Mouse (Mus musculus) forebrain, postnatal 0 days (tissue): ENCODE measurements at regions not wholly inside any gene's neighbourhood (a gene's known extent, or its start where the extent isn't known, plus 50 kb on each side); places are given as distances from the start of the nearest gene placed in this dataset.

ENCODE experiments used
- ATAC-seq: fragments of 200-750 bp; cut with Nextera tagmentation; 2 replicates; pipeline ENCODE4 v1.8.0; 2017; ENCODE audit warnings: mild to moderate bottlenecking, moderate library complexity
- DNase-seq: peaks from one replicate; pipeline ENCODE4 v3.0.0-alpha.2; 2015
- H3K27ac ChIP-seq: fragments of 300-500 bp; sonication (generic); 2 replicates; pipeline ENCODE4 v1.5.1; 2014; ENCODE audit warnings: low read depth, mild to moderate bottlenecking, antibody characterized with exemption, low read length, moderate library complexity, mixed read lengths
- H3K27me3 ChIP-seq: fragments of 300-500 bp; sonication (generic); 2 replicates; pipeline ENCODE4 v1.6.1; 2014; ENCODE audit warnings: mild to moderate bottlenecking, low read length, mixed read lengths; ENCODE audit not compliant: insufficient read depth
- H3K36me3 ChIP-seq: fragments of 300-500 bp; sonication (generic); 2 replicates; pipeline ENCODE4 v1.6.1; 2014; ENCODE audit warnings: mild to moderate bottlenecking, moderate library complexity; ENCODE audit not compliant: insufficient read depth
- H3K4me1 ChIP-seq: fragments of 300-500 bp; sonication (generic); 2 replicates; pipeline ENCODE4 v1.6.1; 2014; ENCODE audit warnings: antibody characterized with exemption; ENCODE audit not compliant: insufficient read depth
- H3K4me2 ChIP-seq: fragments of 300-500 bp; sonication (generic); 2 replicates; pipeline ENCODE4 v1.6.1; 2014; ENCODE audit warnings: low read depth, mild to moderate bottlenecking, moderate library complexity
- H3K4me3 ChIP-seq: fragments of 300-500 bp; sonication (generic); 2 replicates; pipeline ENCODE4 v1.5.1; 2014; ENCODE audit warnings: low read depth, low read length, mixed read lengths
- H3K9ac ChIP-seq: fragments of 300-500 bp; sonication (generic); 2 replicates; pipeline ENCODE4 v1.6.1; 2014; ENCODE audit warnings: mild to moderate bottlenecking
- H3K9me3 ChIP-seq: fragments of 300-500 bp; sonication (generic); 2 replicates; pipeline ENCODE4 v1.6.1; 2016; ENCODE audit warnings: low read length
- CTCF ChIP-seq: sonication (generic); IDR thresholded peaks from 2 replicates; pipeline ENCODE4 v1.5.1; 2016; ENCODE audit warnings: antibody characterized with exemption, control low read depth, low read depth
- WGBS: fragments of 180-500 bp; shearing (Covaris S2); extraction: QIAGEN DNeasy Blood & Tissue Kit; methylation state at CpG from one replicate; pipeline ENCODE4 v1.1.7; 2014; 5-methylcytosine and 5-hydroxymethylcytosine counted together

DNA sequence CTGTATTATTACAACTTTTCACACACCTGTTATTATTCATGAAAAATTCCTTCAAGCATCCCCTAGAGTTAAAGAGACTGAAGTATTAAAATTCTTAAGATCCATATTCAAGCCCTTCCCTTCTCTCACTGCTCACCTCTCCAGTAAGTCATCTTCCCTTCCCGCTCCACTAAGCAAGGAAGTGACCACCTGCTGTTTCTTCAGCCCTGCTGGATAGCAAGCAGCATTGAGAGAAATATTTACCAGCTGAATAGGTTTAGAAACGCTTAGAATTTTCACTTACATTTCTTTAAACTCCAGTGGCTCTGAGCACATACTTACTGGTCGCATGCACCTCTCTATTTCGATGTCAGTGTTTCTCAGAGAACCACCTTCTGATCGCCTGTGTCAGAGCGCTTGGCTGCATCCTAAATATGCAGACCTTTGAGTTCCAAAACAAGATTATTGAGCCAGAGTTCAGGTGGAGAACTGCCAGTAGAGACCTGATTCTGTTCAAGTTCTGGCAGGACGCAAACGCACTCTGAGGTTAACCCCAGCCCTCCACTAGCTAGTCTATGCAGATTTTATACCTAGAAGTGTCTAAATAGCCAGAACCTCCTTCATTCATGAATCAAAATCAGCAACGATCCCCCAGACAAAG, 314.9 kb downstream of the Mllt3 start:
- Histone ChIP-seq H3K4me3 (no peak overlapping the region), H3K36me3 (no peaks in the 10 kb centered on the region), H3K4me2 (no peak overlapping the region), H3K27me3 (no peaks in the 10 kb centered on the region), H3K9ac (no peak overlapping the region), H3K9me3 (no peaks in the 10 kb centered on the region), H3K4me1 (no peaks in the 10 kb centered on the region), H3K27ac (no peak overlapping the region)
- 33% methylated on average over 9 of the region's 9 CpGs for WGBS
- no peak for TF ChIP-seq CTCF
- DNase-seq (no peak), ATAC-seq (no peak)

DNA sequence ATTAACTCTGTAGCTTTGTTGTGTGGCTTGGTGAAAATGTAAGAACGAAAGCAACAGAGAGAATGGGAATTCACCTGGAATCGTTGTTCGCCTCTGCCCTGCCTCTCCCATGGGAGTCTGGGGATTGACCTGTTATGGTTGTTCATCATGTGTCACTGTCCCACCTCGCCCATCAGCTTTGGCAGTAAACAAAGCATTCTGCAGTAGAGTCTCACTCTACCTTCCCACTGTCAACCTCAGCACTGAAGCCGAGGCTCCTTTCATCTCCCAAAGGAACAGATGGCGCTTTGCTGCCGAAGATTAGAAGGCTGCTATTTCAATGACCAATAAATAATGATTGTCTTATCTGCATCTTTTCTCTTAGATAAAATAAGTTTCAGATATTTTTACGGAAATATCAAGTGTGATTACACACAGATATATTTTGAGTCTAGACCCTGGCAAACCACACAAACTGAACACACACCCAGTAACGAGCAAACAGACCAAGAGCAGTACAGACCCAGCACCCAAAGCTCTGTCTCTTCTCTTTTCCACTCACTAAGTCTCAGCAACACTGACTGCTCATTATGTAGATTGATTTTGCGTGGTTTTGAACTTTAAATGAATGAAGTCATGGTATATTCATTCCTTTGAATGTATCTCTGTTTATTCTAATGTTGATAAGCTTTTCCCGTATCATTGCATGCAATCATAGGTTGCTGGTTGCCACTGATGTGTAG, 317.8 kb downstream of the Mllt3 start:
- Histone ChIP-seq H3K9me3 (no peaks in the 10 kb centered on the region), H3K4me1 (no peaks in the 10 kb centered on the region), H3K4me3 (no peak overlapping the region), H3K4me2 (no peak overlapping the region), H3K9ac (no peak overlapping the region), H3K27ac (no peak overlapping the region), H3K27me3 (no peaks in the 10 kb centered on the region), H3K36me3 (no peaks in the 10 kb centered on the region)
- DNase-seq, result no peak
- 79% methylated on average over 11 of the region's 11 CpGs for WGBS
- no peak for TF ChIP-seq CTCF
- ATAC-seq, result no peak

DNA sequence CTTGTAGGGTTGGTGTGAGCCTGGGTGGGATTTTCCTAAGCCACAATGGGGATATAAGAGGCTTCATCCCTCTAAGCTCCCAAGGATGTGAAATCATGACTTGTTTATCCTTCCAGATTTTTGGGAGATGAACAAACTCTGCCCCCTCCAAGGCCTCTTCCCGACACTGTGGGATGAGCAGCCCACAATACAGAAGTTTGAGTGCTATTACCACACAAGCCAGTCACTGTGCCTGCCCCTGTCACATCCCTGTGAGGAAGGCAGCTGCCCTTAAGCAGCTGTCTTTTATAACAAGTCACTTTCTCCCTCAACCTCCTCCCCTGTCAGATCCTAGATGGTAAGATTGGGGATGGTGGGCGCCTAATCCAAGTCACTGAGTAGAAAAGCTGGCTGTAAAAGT, 320.5 kb downstream of the Mllt3 start:
- H3K36me3 ChIP-seq, result no peaks in the 10 kb centered on the region
- no peaks in the 10 kb centered on the region for H3K27me3 ChIP-seq
- H3K9ac ChIP-seq, result no peak overlapping the region
- no peak overlapping the region for H3K4me3 ChIP-seq
- no peak for TF ChIP-seq CTCF
- DNase-seq (no peak), ATAC-seq (no peak)
- 82% methylated on average over 2 of the region's 2 CpGs for WGBS
- no peaks in the 10 kb centered on the region for H3K4me1 ChIP-seq
- H3K27ac ChIP-seq, result no peak overlapping the region
- no peaks in the 10 kb centered on the region for H3K9me3 ChIP-seq
- H3K4me2 ChIP-seq, result no peak overlapping the region

DNA sequence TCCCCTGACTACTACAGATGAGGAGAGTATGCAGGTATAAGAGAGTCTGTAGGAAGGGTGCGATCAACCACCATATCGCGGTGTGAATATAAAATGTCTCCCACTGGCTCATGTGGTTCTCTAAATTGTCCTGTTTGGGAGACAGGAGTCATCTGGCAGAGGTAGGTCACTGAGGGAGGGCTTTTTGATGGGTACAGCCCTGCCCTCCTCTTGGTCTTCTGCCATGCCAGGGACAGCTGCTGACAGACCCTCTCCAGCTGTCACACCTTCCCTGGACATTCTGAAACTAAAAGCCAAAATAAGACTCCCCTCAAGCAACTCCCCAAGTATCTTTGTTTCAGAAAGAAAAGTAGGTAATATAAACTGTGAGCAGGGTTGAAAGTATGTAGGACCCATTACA, 320.9 kb downstream of the Mllt3 start:
- Histone ChIP-seq H3K9me3 (no peaks in the 10 kb centered on the region), H3K4me3 (no peak overlapping the region), H3K4me2 (no peak overlapping the region), H3K4me1 (no peaks in the 10 kb centered on the region), H3K36me3 (no peaks in the 10 kb centered on the region), H3K9ac (no peak overlapping the region), H3K27ac (no peak overlapping the region), H3K27me3 (no peaks in the 10 kb centered on the region)
- DNase-seq (no peak), ATAC-seq (no peak)
- TF ChIP-seq CTCF, result no peak
- WGBS, result 96% methylated on average over 3 of the region's 3 CpGs

DNA sequence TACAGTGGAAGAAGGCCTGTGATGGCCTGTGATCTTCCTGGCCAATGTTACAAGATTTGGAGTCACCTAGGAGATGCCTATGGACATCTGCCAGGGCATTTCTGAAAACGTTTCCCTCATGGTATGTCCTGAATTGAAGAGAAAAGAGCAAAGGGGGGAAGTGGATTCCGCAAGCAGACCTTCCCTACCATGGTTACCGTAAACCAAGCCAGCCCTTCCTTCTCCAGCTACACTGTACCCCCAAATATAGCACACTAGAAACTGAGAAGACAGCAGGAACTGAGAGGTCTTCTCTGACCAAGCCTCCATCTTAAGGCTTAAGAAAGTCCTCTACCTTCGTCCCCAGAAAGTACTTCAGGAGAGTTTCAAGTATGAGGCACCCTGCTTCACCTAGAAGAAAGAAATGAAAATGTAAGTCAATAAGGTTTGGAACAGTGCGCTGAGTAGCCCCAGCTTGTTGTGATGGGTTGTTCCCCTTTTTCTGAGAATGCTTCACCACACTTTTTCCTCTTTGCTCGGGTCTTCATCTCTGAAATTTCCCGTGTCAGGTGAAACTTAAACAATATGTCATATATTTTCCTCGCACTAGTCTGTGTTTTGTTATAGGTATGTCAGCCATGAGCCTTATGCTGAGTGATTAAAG, 321.9 kb downstream of the Mllt3 start:
- Histone ChIP-seq H3K4me3 (no peak overlapping the region), H3K9me3 (no peaks in the 10 kb centered on the region), H3K36me3 (no peaks in the 10 kb centered on the region), H3K27ac (no peak overlapping the region), H3K9ac (no peak overlapping the region), H3K4me2 (no peak overlapping the region), H3K27me3 (no peaks in the 10 kb centered on the region), H3K4me1 (no peaks in the 10 kb centered on the region)
- WGBS, result 90% methylated on average over 8 of the region's 8 CpGs
- no peak for DNase-seq
- no peak for ATAC-seq
- TF ChIP-seq CTCF, result no peak

DNA sequence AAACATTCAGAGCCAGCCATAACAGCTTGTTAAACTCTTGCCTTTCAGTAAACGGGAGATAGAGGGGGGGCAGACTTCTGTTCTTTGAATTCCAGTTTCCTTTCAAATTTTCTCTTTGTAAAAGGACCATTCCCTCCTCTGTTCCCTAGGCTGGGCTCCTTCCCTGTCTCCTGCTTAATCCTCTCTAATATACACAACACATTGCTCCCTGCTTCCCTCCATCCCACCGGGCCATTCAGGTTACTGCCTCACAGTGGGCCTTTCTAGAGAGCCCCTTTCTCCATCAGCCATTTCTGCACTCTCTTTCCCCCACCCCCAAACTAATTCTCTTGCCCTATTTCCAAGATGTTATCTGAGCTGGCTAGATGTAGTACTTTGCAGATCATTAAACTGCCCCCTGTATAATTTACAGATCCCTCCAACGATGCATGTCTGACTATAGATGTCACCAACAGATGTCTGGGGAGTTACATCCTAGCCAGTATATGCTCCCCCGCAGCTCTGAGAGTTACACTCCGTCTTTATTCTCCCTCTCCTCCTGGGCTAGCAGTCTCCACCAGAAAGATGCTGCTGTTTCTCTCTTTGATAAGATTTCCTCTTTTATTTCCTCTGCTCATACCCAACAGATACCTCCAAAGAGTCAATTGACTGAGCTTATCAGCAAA, 324.1 kb downstream of the Mllt3 start:
- H3K9me3 ChIP-seq, result no peaks in the 10 kb centered on the region
- no peak for DNase-seq
- H3K27me3 ChIP-seq, result no peaks in the 10 kb centered on the region
- WGBS, result 12% methylated on average over 5 of the region's 5 CpGs
- no peak overlapping the region for H3K4me3 ChIP-seq
- H3K36me3 ChIP-seq, result no peaks in the 10 kb centered on the region
- no peaks in the 10 kb centered on the region for H3K4me1 ChIP-seq
- peak; percentile 42; the same call in 1 of the 2 replicates for ATAC-seq
- H3K4me2 ChIP-seq, result no peak overlapping the region
- H3K27ac ChIP-seq, result no peak overlapping the region
- H3K9ac ChIP-seq, result no peak overlapping the region
- TF ChIP-seq CTCF, result no peak

DNA sequence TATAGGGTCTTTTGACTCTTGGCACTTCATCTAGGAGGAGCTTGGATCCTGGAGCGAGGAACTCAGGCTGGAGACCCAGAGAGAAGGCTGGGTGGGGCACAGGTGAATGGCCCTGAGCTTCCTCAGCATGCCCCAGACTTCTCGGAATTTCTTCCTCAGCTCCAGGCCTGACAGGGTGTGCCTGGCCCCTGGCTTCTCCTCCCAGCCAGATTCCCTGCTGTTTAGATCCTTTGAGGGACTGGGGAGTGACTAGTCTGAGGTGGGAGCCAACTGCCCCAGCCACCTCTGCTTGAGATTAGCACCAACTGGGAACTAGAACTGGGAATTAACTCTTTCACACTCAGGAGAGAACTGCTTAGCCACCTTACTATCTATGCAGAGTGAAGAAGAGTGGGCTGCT, 325.8 kb downstream of the Mllt3 start:
- Histone ChIP-seq H3K4me2 (no peak overlapping the region), H3K4me3 (no peak overlapping the region), H3K27me3 (no peaks in the 10 kb centered on the region), H3K36me3 (no peaks in the 10 kb centered on the region), H3K9ac (no peak overlapping the region), H3K4me1 (no peaks in the 10 kb centered on the region), H3K27ac (no peak overlapping the region), H3K9me3 (no peaks in the 10 kb centered on the region)
- DNase-seq, result no peak
- ATAC-seq, result no peak
- 52% methylated on average over 2 of the region's 2 CpGs for WGBS
- TF ChIP-seq CTCF, result no peak
